Mouse (Mus musculus) skeletal muscle tissue, postnatal 0 days (tissue): ENCODE results near the gene Syt9. TPM values are rescaled to one million over a fixed set of nuclear protein-coding genes. Genes with fewer than 3 reads are reported as not detected.

Source experiments
- polyA plus RNA-seq: library from polyadenylated mRNA; unstranded; fragments of >200 nt; fragmentation: Nextera tagmentation; extraction: Ambion mirVana; gene quantifications from 2 replicates; pipeline ENCODE4 v1.2.1, GENCODE M21; 2015

Syt9 gene
- 0.50 and 0.53 TPM in 2 replicates for polyA plus RNA-seq

GRCm38 (mm10) chr7:107370232-107371125 lies at the start of gene Syt9:
TSS of gene Syt9 (plus strand) at chr7:107370728.

GRCm38 (mm10) chr7:107567261-107567671 lies 196.7 kb downstream of the Syt9 start, which contains the start of gene Olfml1:
TSS of gene Olfml1 (plus strand) at chr7:107567446.

GRCm38 (mm10) chr7:107594857-107595402 lies 224.4 kb downstream of the Syt9 start, which contains the start of gene Ppfibp2:
TSS of gene Ppfibp2 (plus strand) at chr7:107595207.

Other genes with a start within 250 kb of the Syt9 start
- not detected in 2 replicates for gene Olfr715, start 239.6 kb upstream of the Syt9 start, polyA plus RNA-seq
- gene Olfr716, start 232.4 kb upstream of the Syt9 start, polyA plus RNA-seq: not detected in 2 replicates
- gene Nlrp14, start 203.7 kb upstream of the Syt9 start, polyA plus RNA-seq: not detected in 2 replicates
- gene Rbmxl2, start 161.3 kb upstream of the Syt9 start, polyA plus RNA-seq: not detected in 2 replicates
- 11.5 and 13.4 TPM in 2 replicates for gene Olfml1, start 196.7 kb downstream of the Syt9 start, polyA plus RNA-seq
- gene Ppfibp2, start 224.5 kb downstream of the Syt9 start, polyA plus RNA-seq: 7.1 and 7.8 TPM in 2 replicates